Mouse (Mus musculus) adrenal gland, postnatal 4 days (tissue): ENCODE measurements at regions not wholly inside any gene's neighbourhood (a gene's known extent, or its start where the extent isn't known, plus 50 kb on each side); places are given as distances from the start of the nearest gene placed in this dataset.

Experiments
- DNase-seq, 2 experiments: peaks; one replicate each; pipeline ENCODE4 v3.0.0; 2021 to 2022; ENCODE audit warnings: low spot score in 2 of 2, mixed read lengths in 2 of 2

GRCm38 (mm10) chr9:24833766-24834165, 59.7 kb upstream of the Tbx20 start:
- no peak for DNase-seq

- DNase-seq = no peak
These were observed 74.1 kb upstream of the Tbx20 start for GRCm38 (mm10) chr9:24848210-24848609.

GRCm38 (mm10) chr9:24859459-24859858, 85.4 kb upstream of the Tbx20 start:
- no peak for DNase-seq

DNA sequence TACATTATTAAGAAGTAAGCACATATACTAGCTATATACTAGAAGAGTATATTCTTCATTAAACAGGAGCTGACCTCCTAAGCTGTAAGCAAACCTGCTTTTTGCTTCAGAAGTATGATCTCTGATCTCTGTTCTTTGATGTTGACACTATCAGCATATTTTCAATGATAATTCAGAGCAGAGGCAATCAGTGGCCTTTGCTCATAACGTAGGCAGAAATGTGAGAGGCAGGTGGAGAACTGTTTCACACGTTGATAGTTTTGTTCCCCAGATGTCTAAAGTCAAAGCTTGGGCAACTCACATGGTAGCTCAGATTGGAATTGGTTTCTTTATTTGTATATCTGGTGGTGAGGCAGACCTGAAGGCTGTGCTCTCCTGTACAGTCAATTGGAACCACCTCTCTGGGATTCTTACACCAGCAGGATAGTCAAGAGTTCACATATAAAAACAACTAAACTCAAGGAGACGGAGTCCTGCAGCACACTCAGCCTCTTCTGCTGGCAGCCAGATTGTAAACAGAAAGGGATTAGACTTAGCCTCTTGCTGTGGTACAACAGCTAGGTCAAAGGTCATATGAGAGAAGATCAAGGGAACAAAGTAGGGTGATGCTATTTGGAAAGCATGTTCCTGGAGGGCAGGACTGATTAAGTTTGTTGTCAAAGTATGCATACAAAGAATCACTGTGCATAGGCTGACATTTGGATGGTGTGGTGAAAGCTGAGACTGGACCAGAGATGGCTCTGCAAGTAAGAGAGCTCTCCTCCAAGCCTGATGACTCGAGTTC, 92.5 kb upstream of the Tbx20 start:
- no peak for DNase-seq

DNA sequence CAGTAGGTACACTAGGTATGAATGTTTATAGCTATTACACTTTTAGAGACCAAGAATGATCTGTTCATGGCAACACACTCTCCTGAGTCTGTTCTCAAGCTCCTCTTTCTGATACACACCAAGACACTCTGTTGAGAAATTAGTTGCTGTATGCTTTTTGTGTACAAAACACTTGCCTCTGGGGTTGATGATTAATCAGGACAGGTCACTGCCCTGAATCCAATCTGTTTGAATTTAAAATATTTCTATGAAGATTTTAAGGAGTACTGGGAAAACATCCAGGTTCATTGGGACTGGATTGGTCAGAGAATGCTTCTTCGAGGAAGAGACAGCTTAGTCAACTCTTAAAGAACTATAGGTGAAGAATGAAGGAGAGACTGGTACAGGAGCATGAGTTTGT, 94.6 kb upstream of the Tbx20 start:
- DNase-seq = no peak

- no peak for DNase-seq
These were observed 100.5 kb upstream of the Tbx20 start for GRCm38 (mm10) chr9:24874434-24875143.

- no peak for DNase-seq
These were observed 104.5 kb upstream of the Tbx20 start for GRCm38 (mm10) chr9:24878384-24879174.

DNA sequence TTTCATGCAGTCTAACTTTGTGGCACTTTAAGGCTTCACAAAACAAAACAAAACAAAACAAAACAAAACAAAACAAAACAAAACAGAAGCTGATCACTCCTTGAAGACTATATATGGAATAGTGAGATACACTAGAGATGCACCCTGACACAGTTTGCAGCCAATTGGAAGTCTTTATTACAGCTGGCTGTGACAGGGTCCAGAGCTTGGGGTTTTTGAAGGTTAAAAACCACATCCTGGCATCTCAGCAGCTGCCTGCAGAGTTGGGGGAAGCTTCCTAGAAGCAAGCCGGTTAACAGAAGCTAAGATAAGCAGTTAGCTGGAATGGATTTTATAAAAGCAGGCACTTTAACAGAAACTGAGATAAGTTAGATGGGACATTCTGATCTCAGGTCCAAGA, 105.6 kb upstream of the Tbx20 start:
- no peak for DNase-seq

DNA sequence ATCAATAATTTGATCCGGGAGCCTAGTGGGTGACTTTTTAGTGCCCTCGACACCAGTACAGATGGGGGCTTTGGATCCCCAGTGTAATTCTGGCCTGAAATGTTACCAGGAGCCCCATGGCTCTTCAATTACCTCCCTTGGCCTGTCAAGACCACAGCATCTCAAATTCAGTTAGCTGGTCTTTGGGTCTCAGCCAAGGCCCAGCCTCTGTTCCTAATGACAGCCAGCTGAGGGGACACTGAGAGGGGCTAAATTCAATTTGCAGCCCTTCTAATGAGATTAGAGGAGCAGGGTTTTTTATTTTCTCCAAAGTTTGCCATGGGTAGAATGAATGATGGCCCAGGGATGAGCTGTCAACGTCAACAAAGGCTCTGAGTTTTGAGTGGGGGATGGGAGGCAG, 109.9 kb upstream of the Tbx20 start:
- no peak for DNase-seq

GRCm38 (mm10) chr9:24888282-24888681, 114.2 kb upstream of the Tbx20 start:
- DNase-seq = no peak

- no peak for DNase-seq
These were observed 122.6 kb upstream of the Tbx20 start for GRCm38 (mm10) chr9:24896498-24897261.

DNA sequence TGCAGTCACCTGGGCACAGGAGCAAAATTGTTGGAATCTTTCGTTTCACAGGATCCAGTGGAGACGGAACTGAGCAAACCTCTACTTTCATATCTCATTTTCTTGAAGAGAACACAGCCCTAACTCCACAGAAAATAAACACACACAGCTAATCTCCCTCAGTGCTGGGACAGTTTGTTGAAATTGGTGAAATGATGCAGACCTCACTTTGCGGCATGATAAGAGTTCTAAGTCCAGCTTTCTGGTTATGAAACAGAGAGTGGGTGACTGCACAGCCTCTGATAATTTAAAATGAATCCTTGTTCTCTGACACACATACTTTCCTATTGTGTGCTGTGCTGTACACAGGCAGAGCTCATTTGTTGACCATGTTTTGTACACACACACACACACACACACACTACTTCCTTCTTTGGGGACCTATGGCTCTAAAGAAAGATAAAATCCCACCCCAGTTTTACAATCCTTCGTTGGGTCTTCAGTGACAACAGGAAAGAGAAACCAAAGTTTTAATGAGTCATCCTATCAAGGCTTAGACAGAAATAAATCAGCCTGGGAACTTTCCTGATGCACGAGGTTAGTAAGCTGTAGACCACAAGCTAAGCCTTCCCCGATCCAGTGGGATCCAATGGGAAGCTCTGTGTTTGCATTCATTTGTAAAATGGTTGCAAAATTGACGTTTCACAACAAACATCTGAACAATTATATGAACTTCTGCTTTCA, 125.3 kb upstream of the Tbx20 start:
- DNase-seq = no peak

DNA sequence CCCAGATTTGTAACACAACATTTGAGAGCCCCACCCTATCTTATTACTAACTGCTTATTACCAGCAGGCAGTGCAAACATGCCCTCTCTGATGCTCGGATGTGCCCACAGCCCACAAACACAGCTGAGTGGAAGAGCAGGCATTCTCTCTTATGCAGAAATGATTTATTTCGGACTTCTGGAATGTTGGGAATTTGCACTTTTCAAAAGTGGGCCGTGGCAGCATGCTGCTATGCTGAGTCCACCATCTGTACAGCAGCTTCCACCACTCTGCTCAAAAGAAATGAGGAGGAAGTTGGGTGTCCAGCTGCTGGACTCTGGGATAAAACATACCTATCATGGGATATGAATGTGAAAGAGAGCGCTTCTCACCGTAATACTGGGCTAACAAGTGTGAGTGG, 129.6 kb upstream of the Tbx20 start:
- DNase-seq = no peak

- no peak for DNase-seq
These were observed 135.2 kb upstream of the Tbx20 start for GRCm38 (mm10) chr9:24909086-24909979.

DNA sequence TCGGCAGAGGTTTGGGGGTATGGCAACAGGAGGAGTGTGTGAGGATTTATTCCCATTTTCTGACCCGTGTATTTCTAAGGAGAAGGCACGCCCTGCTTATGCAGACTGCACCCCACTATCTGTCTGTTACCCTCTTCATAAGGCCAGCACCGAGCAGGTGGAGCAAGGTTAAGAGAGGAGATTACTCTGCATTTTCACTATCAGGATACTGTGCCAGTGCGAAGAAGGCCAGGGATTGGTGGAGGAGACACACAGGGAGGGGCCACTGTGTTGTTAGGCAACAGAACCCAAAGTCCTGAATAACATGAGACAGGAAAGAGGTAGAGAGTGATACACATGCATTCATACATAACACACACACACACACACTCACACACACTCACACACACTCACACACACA, 136.6 kb upstream of the Tbx20 start:
- no peak for DNase-seq

DNA sequence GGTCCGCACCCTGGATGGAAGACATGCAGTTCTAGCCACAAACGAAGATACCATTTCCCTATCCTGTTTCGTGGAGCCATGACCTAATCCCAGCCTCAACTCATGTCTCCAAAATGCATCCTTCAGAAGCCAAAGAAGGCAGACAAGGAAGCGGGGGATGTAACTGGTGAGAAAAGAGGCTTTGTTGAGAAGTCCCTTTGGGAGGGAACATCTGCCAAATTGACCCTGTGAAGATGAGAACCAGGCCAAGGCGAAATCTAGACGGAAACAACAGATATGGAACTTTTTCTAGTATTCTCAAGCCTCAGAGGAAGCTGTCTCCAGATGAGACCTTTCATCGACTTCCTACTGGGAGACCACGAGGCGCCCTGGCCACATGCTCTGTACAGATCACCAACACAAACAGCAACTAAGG, 145.9 kb upstream of the Tbx20 start:
- DNase-seq = no peak

DNA sequence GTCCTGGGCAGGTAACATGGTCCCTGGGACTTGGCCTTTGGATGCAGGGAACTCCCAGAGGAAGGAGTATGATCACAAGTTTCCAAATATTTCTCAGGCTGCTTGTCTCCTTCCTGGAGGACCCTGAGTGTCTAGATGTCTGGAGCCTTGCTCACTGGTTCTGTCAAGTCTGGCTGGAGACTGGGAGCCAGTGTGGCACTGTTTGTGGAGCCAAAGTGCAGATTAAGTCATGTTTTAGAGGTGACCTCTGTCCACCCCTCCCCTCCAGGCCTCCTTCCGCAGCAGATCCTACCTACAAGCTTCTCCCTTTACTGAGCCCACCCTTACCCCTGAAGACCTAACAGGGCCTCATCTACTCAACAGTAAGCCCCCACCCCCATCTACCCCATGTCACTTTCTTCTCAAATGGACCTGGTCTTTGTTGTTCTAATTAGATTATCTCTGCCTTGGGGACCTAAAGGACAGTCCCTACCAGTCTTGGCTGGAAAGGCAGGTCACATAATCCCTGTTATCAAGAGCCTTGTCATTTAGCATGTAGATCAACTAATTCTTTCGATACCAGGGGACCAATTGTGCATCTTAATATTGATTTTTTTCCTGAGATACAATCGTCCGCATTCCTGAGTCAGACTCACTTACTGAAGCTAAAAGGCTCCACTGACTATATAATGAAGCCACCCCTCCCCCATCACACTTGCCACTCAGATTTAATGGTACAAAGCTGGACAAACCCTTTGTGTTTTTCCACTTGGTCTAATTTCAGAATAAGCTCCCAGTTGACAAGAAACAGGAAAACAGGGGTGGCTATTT, 148.2 kb upstream of the Tbx20 start:
- no peak for DNase-seq

DNA sequence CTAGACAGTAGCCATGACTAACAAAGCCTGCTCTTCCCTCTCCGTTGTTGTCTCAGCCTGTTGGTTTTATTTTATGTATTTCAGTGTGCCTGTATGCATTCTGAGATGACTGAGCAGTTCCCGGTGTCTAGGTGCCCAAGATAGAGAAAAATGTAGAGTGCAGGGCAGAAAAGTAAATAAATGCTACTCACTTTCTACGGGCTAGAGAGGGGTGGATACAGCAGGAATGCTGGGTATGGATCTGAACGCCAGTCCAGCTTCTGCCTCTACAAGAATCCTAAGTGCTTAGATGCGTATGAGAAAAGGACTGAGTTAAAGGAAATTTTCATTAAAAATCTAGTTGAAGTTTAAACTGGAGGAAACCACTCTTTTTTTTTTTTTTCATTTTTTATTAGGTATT, 149.4 kb upstream of the Tbx20 start:
- no peak for DNase-seq

- DNase-seq = no peak
These were observed 151.5 kb upstream of the Gm10181 start for GRCm38 (mm10) chr9:24937731-24938130.
